Mouse (Mus musculus) frontal cortex, adult (tissue): ENCODE data around the gene Tmem132b.

Experiments
- ATAC-seq: cut with Nextera tagmentation; 2 replicates; pipeline ENCODE4 v1.9.2; 2017; ENCODE audit warnings: mild to moderate bottlenecking, moderate library complexity, mixed read lengths; ENCODE audit not compliant: low TSS enrichment

The Tmem132b gene

GRCm38 (mm10) chr5:125766941-125767340, 235.4 kb downstream of the Tmem132b start:
- no peak for ATAC-seq

DNA sequence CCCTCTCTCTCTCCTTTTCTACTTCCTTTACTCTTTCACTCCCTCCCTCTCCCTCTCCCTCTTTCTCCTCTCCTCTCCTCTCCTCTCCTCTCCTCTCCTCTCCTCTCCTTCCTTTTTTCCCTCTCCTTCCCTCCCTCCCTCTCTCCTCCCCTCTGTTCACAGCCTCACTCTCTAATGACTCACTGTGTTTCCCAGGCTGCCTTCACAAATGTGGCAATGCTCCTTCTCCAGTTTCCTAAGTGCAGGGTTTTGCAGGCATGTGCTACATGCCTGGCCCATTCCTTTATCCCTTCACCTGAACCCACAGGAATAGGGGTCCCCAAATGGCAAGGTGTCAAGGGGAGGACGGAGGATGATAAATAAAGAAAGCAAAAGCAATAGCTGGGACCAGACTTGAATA, 236.4 kb downstream of the Tmem132b start:
- peak; percentile 76 for ATAC-seq

DNA sequence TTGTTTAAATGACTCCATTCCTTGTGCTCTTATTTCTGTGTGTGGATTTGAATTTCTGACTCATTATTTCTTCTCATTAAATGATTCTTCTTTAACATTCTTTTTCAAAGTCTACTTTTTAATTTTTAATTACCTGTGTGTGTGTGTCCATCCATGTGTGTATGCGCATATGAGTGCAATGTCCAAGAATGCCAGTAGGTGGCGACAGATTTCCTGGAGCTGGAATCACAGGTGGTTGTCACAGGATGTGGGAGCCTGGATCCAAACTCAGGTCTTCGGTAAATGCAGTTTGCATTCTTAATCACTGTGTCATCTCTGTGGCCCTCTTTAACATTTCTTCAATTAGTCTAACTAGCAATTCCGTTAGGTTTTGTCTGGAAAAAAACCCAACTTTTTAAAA, 240.7 kb downstream of the Tmem132b start:
- ATAC-seq: no peak

DNA sequence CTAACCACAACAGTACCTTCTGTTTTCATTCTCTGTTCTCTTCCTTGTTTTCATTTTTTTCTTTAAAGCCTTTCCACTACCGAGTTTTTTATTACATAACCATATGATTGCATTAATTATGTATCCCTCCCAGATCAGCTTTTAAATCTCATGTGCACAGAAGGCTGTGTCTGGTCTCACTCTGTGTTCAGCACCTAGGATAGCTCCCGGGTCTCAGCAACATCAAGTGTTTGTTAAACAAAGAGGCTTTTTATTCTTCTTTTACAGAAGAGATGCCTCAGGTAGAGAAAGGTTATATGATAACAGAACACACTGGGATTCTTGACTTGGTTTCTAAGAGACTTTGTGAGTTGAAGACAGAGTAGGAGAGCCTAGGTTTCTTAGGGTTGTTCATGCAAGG, 241.2 kb downstream of the Tmem132b start:
- ATAC-seq: no peak

DNA sequence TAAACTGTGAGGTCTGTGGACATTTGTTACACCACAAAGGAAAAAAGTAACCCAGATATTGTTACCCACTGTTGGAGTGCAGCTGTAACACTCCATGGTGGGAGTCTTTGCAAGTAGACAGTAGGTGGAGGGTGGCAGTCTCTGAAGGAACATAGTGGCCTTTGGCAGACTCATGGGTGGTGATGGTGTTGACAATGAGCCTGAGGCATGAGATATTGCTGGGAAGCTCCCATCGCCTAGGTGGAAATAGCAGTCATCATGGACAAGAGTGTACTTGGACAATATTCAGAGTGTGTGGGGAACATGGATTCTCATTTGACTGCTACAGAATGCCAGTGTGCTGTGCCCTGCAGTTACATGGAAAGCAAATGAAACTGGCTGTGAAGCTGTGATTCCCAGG, 248.8 kb downstream of the Tmem132b start:
- peak; percentile 83 for ATAC-seq

GRCm38 (mm10) chr5:125792643-125793042, 261.1 kb downstream of the Tmem132b start:
- no peak for ATAC-seq

- ATAC-seq: no peak
These were observed 262.7 kb downstream of the Tmem132b start for GRCm38 (mm10) chr5:125794318-125794717.

GRCm38 (mm10) chr5:125799622-125800021, 268.0 kb downstream of the Tmem132b start:
- no peak for ATAC-seq

GRCm38 (mm10) chr5:125800025-125800424, 268.5 kb downstream of the Tmem132b start:
- ATAC-seq: 0 out of 2 replicates have a peak, but pooled peaks have one; percentile 20

- ATAC-seq: no peak
These were observed 271.2 kb downstream of the Tmem132b start for GRCm38 (mm10) chr5:125802801-125803200.

- peak; percentile 89 for ATAC-seq
These were observed 273.8 kb downstream of the Tmem132b start for GRCm38 (mm10) chr5:125805327-125805726.

- no peak for ATAC-seq
These were observed 276.3 kb downstream of the Tmem132b start for GRCm38 (mm10) chr5:125807861-125808260.

GRCm38 (mm10) chr5:125829342-125829741, 297.8 kb downstream of the Tmem132b start:
- ATAC-seq: peak; percentile 93

DNA sequence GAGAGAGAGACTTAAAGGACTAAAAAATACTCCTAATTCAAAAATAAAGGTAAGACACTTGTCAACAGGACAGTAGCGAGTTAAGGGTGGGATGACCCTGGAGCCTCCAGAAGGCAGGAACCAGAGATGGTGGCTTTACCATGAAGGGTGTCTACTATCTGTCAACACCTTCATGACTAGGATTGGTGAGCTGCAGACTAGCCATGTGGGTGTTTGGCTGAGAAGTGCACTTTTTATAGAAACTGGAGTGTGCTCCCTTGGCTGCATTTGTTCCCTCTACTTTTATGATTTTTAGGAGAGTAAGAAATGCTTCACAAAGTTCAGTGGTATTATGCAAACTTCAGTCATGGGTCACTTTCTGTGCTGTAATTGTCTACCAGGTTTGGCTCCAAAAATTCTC, 304.3 kb downstream of the Tmem132b start:
- ATAC-seq: peak; percentile 92

DNA sequence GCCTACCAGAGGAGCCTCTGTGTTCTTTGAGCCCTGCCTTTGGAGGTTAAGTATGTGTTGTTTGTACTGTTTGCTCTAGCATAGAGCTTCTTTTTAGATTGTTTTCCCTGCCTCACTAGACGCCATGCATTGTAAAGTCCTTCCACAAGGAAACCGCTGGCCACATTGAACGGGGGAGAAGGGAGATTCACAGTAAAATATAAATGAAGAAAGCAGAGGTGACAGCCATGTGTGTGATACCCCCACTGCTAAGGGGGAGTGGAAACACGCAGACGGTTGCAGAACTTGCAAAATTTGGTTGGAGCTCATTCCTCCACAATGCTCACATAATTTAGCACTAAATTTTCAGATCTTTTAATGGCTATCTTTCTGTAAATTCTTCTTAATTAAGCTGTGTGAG, 305.2 kb downstream of the Tmem132b start:
- ATAC-seq: peak; percentile 72; the same call in 1 of the 2 replicates
